Mouse (Mus musculus) left cerebral cortex, adult 9 months (tissue): ENCODE measurements around the gene Acadvl.

Experiments used
- DNase-seq, 2 experiments: peaks; one replicate each; pipeline ENCODE4 v3.0.0; 2022; ENCODE audit warnings: low spot score in 2 of 2

Acadvl gene

DNA sequence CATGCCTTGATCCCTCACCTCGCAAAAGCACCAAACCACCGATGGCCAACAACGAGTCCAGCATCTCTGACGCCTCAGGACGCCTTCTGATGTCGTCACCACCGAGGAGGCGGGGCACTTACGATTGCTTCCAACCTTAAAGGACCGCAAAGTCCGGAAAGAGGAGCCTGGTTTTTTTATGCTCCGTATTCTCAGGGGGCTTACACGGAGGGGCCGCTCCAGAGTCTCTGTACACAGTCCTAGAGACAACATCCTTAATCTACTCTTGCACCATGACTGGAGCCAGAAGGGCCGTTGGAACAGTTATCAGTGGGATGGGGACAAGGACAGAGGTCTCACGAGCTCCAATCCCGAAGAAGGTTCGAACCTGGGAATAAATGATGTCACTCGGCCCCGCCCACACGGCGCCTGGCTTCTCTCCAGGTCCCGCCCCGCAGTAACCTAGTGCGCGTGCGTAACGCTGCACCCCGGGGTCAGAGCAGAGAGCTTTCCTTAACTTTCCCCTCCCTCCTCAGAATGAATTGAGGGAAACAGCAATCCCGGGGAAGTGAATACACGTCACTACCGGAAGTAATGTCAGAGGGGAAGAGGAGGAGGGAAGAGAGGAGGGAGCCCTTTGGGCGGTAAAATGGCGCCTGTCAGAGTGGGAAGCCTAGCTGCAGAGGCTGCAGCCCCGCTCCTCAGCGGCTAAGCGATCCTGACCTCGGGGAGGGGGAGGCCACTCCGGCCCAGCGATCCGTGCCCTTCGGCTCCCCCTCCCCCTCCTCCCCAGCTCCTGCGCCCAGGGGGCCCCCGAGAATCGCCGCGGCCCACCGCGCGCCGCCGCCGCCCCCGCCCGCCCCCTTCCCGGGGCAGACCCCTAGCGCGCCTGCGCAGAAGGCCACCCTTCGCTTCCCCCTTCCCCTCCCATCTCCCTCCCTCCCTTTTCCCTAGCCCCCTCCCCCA is 34.7 kb downstream of the Acadvl start:
- DNase-seq = peak; percentile 98 to 100

DNA sequence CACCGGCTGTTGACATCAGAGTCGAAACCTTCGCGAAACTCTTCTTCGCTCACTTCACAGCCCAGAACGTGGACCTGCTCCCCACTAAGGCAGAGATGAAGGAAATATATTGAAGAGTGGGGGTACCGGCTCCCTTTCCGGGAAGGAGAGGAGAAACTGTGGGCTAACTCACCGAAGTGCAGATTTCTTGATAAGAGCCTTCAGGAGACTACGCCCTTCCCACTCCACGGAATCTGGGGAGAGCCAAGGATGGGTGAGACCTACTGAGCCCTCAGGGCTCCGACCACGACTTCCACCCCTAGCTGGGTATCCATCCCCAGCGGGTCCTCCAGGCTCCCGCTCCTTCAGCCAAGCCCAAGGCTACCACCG is 35.4 kb downstream of the Acadvl start:
- no peak for DNase-seq

DNA sequence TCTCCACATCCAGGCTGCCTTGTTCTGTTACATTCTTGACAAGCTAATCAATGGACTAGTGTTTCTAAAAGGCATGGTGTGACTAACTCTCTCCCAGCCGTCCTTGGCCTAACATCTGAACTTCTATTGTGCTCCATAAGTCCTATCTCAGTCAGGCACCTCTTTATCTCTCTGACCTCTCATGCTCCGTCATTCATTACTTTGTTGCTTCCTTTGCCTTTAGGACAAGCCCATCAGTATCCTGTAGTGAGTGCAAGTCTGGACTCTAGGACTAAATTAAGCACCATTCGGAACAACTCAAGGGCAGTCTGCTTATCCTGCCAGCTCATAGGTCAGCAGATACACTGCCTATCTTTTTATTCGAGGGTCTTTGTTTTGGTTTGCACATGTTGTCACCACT is 38.9 kb downstream of the Acadvl start:
- no peak for DNase-seq

DNA sequence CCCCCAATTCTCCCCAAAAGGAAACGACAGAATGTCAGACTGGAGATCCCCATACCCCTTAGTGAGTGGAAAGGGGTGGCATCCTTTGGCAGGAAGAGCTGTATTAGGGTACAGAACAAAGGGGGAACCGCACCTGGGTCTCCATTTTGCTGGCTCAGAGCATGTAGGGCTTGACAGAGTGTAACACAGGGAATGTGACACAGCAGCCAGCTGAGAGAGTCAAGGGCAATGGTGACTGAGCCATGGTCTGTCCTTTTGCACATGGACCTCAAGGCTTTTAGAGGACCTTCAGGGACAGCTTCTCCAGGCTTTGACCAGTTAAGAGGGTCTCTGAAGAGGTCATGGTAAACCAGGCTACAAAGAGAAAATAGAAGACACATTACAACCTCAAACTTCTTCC is 40.3 kb downstream of the Acadvl start:
- no peak for DNase-seq

DNA sequence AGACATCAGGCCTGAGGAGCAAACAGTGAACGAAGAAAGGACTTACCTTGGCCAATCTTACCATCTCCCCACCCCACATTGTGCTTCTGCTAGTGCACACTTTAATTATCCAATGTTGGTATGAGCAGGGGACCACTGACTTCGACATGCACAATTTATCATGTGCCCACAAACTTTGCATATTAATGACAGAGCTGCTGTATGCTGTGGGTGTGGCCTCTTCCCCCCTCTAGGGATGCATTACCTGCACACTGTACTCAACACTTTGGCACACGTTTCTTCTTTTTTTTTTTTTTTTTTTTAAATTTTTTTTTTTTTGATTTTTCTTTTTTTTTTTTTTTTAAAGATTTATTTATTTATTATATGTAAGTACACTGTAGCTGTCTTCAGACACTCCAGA is 44.4 kb downstream of the Acadvl start:
- DNase-seq = no peak

DNA sequence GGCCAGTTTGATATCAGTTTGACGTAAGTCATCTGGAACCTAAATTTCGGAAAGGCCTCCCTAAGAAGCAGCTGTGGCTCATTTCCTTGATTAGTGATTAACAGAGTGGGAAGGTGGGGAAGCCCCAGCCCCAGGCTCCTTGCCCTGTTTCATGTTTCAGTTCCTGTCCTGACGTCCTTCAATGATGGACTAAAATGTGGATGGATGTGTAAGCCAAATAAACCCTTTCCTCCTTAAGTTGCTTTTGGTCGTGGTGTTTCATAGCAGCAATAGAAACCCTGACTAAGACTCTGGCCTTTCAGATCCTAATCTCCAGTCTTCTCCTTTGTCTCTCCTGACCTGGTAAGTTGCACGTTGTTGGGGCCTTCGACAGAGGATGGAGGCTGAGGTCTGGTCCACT is 45.0 kb downstream of the Acadvl start:
- DNase-seq = no peak

DNA sequence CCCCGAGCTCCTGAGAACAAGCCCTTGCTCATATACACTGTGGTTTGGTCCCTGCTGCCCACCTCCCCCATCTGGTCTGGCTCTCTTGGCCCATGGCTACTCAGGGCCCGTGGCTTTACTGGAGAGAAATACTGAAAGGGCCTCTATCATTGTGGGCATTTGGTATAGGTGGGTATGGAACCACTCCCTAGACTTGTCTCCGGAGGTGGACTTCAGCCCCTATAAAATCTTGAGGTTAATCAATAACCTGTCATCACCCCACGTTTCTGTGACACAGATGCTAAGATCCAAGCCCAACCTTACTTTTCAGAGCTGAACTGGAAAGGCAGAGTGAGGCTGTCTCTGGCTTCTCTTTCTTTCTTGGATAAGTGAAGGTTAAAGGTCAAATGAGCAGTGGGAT is 46.4 kb downstream of the Acadvl start:
- DNase-seq = no peak

DNA sequence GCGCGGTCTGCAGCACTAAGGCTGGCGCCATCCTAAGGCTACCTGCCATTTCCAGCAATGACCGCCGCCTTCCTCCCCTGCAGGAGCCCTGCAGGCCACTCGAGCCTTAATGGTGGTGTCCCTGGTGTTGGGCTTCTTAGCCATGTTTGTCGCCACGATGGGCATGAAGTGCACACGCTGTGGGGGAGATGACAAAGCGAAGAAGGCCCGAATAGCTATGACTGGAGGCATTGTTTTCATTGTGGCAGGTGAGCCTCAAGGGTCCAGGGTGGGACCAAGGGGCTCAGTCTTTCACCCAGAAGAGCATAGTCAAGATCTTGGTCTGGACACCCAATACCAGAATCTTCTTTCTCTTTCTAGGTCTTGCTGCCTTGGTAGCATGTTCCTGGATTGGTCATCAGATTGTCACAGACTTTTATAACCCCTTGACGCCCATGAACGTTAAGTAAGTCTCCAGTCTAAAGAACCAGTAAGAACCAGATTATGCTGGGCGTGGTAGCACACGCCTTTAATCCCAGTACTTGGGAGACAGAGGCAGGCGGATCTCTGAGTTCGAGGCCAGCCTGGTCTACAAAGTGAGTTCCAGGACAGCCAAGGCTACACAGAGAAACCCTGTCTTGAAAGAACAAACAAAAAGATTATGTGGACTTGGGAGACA is 48.2 kb downstream of the Acadvl start:
- DNase-seq = no peak

DNA sequence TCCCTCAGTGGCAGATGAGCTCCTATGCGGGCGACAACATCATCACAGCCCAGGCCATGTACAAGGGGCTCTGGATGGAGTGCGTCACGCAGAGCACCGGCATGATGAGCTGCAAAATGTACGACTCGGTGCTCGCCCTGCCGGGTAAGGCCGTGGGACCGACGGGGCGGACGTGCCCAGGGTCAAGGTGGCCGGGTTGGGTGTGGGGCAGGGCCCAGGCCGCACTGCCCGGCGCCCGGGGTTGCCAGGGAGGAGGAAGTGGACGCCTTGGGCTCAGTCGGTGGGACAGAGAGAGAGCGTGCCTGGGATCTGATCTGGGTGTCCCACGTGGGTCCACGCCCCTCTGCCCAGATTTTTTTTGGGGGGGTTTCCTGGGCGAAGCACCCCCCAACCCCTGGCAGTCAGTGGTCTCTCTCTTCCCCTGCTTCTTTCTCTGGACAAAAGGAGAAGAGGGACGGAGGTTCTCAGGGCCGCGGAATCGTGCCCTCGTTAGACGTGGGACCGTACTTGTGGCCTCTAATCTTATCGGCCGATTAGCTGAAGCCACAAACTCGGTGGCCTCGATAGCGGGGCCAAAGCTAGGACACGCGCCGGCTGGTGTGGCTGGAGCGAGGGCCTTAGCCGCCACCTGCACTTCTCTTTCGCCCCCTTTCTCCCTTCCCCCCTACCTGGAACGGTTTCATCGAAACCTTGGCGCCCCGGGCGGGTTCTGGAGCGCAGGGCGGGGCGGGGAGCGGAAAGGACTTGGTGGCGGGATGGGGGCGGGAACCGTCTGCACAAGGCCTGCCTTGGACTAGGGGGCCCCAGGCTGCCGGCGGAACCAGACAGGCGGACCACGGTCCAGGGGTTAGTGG is 49.0 kb downstream of the Acadvl start:
- DNase-seq = no peak

DNA sequence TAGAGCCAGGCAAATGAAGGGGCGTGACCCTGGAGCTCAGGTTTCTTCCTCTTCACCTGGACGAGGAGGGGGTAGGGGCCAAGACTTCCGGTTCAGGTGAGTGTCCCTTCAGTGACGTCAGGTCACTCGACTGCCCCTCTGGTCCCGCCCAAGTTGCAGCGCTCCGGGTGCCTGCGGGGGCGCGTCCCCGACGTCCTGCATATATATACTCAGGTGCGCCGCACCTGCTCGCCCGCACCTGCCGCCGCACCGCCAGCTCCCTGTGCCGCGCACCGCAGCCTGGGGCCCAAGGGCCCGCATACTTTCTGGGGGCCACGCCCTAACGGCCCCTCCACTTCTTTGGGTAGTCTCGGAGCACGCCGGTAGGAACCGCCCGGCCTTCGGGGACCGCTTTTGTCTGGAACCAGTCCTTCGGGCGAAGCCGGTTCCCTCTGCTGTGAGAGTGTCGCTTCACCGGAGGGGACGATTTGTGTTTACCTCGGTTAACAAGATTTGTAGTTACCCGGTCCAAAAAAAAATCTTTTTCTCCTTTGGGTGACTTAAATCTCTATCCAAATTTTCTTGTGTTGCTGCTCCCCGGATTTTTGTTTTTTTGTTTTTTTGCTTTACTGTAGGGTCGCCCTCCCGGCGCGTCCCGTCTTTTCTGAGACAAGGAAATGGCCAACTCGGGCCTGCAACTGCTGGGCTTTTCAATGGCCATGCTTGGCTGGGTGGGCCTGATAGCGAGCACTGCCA is 49.8 kb downstream of the Acadvl start:
- no peak for DNase-seq

DNA sequence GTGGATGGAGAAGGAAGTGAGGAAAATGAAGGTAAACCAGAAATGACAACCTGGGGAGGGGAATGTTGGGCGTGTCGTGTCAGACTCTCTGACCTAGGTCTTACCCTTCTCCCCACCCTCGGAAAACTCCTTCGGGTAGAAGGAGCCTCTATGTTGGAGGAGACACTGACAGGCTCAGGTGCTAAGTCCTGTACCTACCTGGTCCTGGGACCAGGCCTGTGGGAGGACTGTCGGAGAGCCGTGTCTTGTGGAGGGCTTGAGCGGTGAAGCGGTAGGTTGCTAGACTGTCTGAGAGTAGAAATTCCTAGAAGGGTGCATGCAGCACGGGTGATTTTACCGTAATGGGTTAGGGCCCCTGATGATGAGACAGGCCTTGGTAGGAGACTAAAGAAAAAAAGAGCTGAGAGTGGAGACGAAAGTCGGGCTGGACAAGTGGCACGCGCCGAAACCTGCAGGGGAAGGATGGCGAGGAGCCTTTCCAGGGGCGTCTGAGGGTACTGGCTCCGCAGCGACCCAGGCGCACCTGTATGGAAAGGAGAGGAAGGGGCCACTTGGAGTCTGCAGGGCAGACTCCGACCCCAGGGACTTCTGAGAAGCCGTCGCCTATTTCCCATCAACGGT is 50.5 kb downstream of the Acadvl start, which contains the start of gene Cldn7:
Gene Cldn7 (plus strand): TSS at position 130 of the 621 bp plus-strand sequence.
- no peak for DNase-seq

DNA sequence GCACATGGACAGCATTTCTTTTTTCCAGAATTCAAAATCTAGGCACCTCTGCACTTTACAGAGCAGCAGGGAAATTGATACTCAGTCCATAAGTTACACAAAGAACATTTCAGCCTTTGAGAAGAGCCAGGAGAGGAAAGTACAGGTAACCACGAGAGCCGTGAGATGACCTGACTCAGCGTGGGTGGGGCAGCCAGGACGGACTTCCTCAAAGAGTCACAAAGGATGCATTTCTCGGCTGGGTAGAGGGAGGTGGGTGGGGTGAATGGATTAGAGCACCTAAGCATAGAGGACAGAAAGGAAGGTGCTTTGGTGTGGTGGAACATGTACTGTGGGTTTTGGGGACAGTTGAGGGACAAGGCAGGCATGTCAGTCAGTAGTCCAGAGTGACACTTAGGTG is 53.4 kb downstream of the Acadvl start:
- no peak for DNase-seq

DNA sequence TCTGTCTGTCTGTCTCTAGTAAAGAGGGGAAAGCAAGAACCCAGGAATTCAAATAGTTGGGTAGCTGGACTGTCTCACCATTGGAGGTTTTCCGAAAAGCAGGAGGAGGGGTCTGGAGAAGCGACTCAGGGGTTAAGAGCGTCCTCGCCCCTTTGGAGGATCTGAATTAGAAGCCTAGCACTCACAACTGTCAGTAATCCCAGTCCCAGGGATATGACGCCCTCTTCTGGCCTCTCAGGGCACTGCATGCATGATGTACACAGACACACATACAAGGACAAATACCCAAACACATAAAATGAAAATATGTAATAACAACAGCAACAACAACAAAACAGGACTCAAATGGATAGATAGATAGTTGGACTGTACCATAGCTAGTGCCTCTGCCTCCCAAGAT is 54.6 kb downstream of the Acadvl start:
- DNase-seq = no peak
